ENCODE assay signal across 9 mouse cellular contexts in the genomic region with DNA sequence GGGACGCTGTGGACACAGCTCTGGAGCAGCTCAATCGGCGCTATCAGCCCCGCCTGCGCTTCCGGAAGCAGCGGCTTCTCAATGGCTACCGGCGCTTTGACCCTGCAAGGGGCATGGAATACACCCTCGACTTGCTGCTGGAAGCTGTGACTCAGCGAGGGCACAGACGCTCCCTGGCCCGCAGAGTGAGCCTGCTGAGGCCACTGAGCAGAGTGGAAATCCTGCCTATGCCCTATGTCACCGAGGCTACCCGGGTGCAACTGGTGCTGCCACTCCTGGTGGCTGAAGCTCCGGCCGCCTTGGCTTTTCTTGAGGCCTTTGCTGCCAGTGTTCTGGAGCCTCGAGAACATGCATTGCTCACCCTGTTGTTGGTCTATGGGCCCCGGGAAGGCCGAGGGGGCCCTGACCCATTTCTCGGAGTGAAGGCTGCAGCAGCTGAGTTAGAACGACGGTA. TPM values are rescaled to one million over a fixed set of nuclear protein-coding genes. Genes with fewer than 3 reads are reported as not detected.
DNase-seq lines count a peak whose midpoint lies in the region; ATAC-seq lines count a peak whose summit lies in the region.
"Had no signal": no experiment of that assay in that cellular context is flagged by ENCODE, and none has a peak within 500 bp of the region (broad histone marks: within the 10 kb centered on the region; RNA-seq: fewer than 3 reads in every experiment).

No protein-coding gene starts in this region.

- peak overlapping the region; percentile 27; the same call in 1 of the 2 replicates for H3K4me2 ChIP-seq in limb, embryonic 11.5 days (ENCODE audit: low read depth, severe bottlenecking)
- 0 out of 2 replicates have a peak overlapping the region, but pooled peaks have one; percentile 10 for H3K4me2 ChIP-seq in stomach, embryonic 14.5 days (replicated peaks; ENCODE audit: low read depth, low read length)

- peak; percentile 54 for DNase-seq in gastrocnemius, postnatal 10 days
- DNase-seq in gastrocnemius, adult 18-20 months (ENCODE audit: low spot score): no peak
- peak; percentile 26 for DNase-seq in Muller cell, postnatal 12 days (ENCODE audit: inconsistent ontology term)
- no peak for DNase-seq in limb, embryonic 11.5 days (ENCODE audit: low spot score)
- no peak for DNase-seq in urinary bladder, adult 2 months (ENCODE audit: low spot score)
- DNase-seq in cerebellum, adult 9-10 months: no peak

- no peak overlapping the region; the same call in 1 of the 2 replicates for H3K27ac ChIP-seq in limb, embryonic 11.5 days (replicated peaks; ENCODE audit: low read depth, low read length)
- no peak overlapping the region for H3K27ac ChIP-seq in stomach, embryonic 14.5 days (ENCODE audit: low read length)

- H3K9me3 ChIP-seq in limb, embryonic 11.5 days (ENCODE audit: control insufficient read depth, low read length): no peaks in the 10 kb centered on the region
- H3K9me3 ChIP-seq in stomach, embryonic 14.5 days (ENCODE audit: control insufficient read depth, low read depth, low read length): no peaks in the 10 kb centered on the region

- peaks cover 6% of the 10 kb centered on the region; the same call in 1 of the 2 replicates for H3K36me3 ChIP-seq in limb, embryonic 11.5 days (ENCODE audit: control insufficient read depth, insufficient read depth, low read length)
- peaks cover 63% of the 10 kb centered on the region for H3K36me3 ChIP-seq in stomach, embryonic 14.5 days (ENCODE audit: control insufficient read depth, insufficient read depth, low read length)

- no peaks in the 10 kb centered on the region for H3K27me3 ChIP-seq in limb, embryonic 11.5 days (ENCODE audit: control insufficient read depth, insufficient read depth, low read length)
- no peaks in the 10 kb centered on the region for H3K27me3 ChIP-seq in stomach, embryonic 14.5 days (ENCODE audit: control insufficient read depth, insufficient read depth, low read length)
- H3K27me3 ChIP-seq: CH12.LX had no signal

- ATAC-seq in granulocyte monocyte progenitor cell, adult 5-6 weeks (replicated peaks; ENCODE audit: poor library complexity, severe bottlenecking): peak; percentile 23
- ATAC-seq in limb, embryonic 11.5 days (ENCODE audit: insufficient number of reproducible peaks, low FRiP score, low TSS enrichment, low read depth): no peak
- no peak for ATAC-seq in stomach, embryonic 14.5 days (ENCODE audit: insufficient number of reproducible peaks, insufficient read depth, low FRiP score, low read depth)

- H3K9ac ChIP-seq in limb, embryonic 11.5 days (ENCODE audit: low read length): peak overlapping the region; percentile 5; the same call in 1 of the 2 replicates
- no peak overlapping the region; the same call in 1 of the 2 replicates for H3K9ac ChIP-seq in stomach, embryonic 14.5 days (replicated peaks; ENCODE audit: low read depth, low read length)

- WGBS in limb, embryonic 11.5 days: 21% methylated on average over 23 of the region's 23 CpGs
- 34% methylated on average over 23 of the region's 23 CpGs for WGBS in stomach, embryonic 14.5 days

- no peak overlapping the region for H3K4me3 ChIP-seq in limb, embryonic 11.5 days (ENCODE audit: low read depth, low read length)
- no peak overlapping the region for H3K4me3 ChIP-seq in stomach, embryonic 14.5 days (ENCODE audit: low read depth, low read length)

- peaks cover 14% of the 10 kb centered on the region for H3K4me1 ChIP-seq in limb, embryonic 11.5 days (ENCODE audit: control insufficient read depth, insufficient read depth, low read length)
- peaks cover 10% of the 10 kb centered on the region; the same call in 1 of the 2 replicates for H3K4me1 ChIP-seq in stomach, embryonic 14.5 days (ENCODE audit: control insufficient read depth, insufficient read depth, low read length)

RNA-seq across cellular contexts. Expression of gene Chpf2, which starts 4.8 kb away (rescaled TPM):
- total RNA-seq in gastrocnemius, postnatal 10 days (2021): 10 to 100 TPM; 19.6 to 29.4 TPM
- 10 to 100 TPM in 1 of 2 experiments, 1 to 10 TPM in 1; 8.9 to 10.3 TPM for total RNA-seq in gastrocnemius, adult 18-20 months (2021)
- 17.8 and 17.9 TPM in 2 replicates for total RNA-seq in granulocyte monocyte progenitor cell, adult 5-6 weeks (2014; fragmentation: Nextera tagmentation)
- 10.4 and 29.2 TPM in 2 replicates for total RNA-seq in granulocyte monocyte progenitor cell, adult 5-6 weeks (2017)
- polyA plus RNA-seq in limb, embryonic 11.5 days (2014; fragmentation: Nextera tagmentation; extraction: Ambion mirVana): 8.1 and 9.0 TPM in 2 replicates
- polyA plus RNA-seq in stomach, embryonic 14.5 days (2014; fragmentation: Nextera tagmentation; extraction: Ambion mirVana): 11.3 and 13.4 TPM in 2 replicates
- polyA plus RNA-seq in urinary bladder, adult 2 months (2012; rRNA removed): 30.2 and 34.5 TPM in 2 replicates

RNA-seq across cellular contexts. Expression of gene Abcf2, which starts 14.0 kb away (rescaled TPM):
- 10 to 100 TPM; 66.4 to 74.0 TPM for total RNA-seq in gastrocnemius, postnatal 10 days (2021)
- 100 to 1,000 TPM; 108 to 112 TPM for total RNA-seq in gastrocnemius, adult 18-20 months (2021)
- 51.6 and 74.3 TPM in 2 replicates for total RNA-seq in granulocyte monocyte progenitor cell, adult 5-6 weeks (2014; fragmentation: Nextera tagmentation)
- total RNA-seq in granulocyte monocyte progenitor cell, adult 5-6 weeks (2017): 98.3 and 98.8 TPM in 2 replicates
- polyA plus RNA-seq in limb, embryonic 11.5 days (2014; fragmentation: Nextera tagmentation; extraction: Ambion mirVana): 149 and 155 TPM in 2 replicates
- 79.5 and 89.2 TPM in 2 replicates for polyA plus RNA-seq in stomach, embryonic 14.5 days (2014; fragmentation: Nextera tagmentation; extraction: Ambion mirVana)
- 44.5 and 50.0 TPM in 2 replicates for polyA plus RNA-seq in urinary bladder, adult 2 months (2012; rRNA removed)

RNA-seq across cellular contexts. Expression of gene Smarcd3, which starts 32.9 kb away (rescaled TPM):
- 100 to 1,000 TPM; 122 to 132 TPM for total RNA-seq in gastrocnemius, postnatal 10 days (2021)
- 100 to 1,000 TPM; 199 to 207 TPM for total RNA-seq in gastrocnemius, adult 18-20 months (2021)
- total RNA-seq in granulocyte monocyte progenitor cell, adult 5-6 weeks (2014; fragmentation: Nextera tagmentation): not detected in 2 replicates
- total RNA-seq in granulocyte monocyte progenitor cell, adult 5-6 weeks (2017): 0.05 and 0.34 TPM in 2 replicates
- polyA plus RNA-seq in limb, embryonic 11.5 days (2014; fragmentation: Nextera tagmentation; extraction: Ambion mirVana): 44.2 and 44.7 TPM in 2 replicates
- 35.6 and 36.2 TPM in 2 replicates for polyA plus RNA-seq in stomach, embryonic 14.5 days (2014; fragmentation: Nextera tagmentation; extraction: Ambion mirVana)
- 80.3 and 83.2 TPM in 2 replicates for polyA plus RNA-seq in urinary bladder, adult 2 months (2012; rRNA removed)

RNA-seq across cellular contexts. Expression of gene 4931409K22Rik, which starts 34.7 kb away (rescaled TPM):
- not detected for total RNA-seq in gastrocnemius, postnatal 10 days (2021)
- total RNA-seq in gastrocnemius, adult 18-20 months (2021): not detected
- total RNA-seq in granulocyte monocyte progenitor cell, adult 5-6 weeks (2014; fragmentation: Nextera tagmentation): not detected in 2 replicates
- total RNA-seq in granulocyte monocyte progenitor cell, adult 5-6 weeks (2017): not detected in 2 replicates
- polyA plus RNA-seq in limb, embryonic 11.5 days (2014; fragmentation: Nextera tagmentation; extraction: Ambion mirVana): not detected in 2 replicates
- polyA plus RNA-seq in stomach, embryonic 14.5 days (2014; fragmentation: Nextera tagmentation; extraction: Ambion mirVana): 0.10 TPM in 2 replicates
- polyA plus RNA-seq in urinary bladder, adult 2 months (2012; rRNA removed): not detected in 2 replicates
- total RNA-seq: CH12.LX had no signal

RNA-seq across cellular contexts. Expression of gene Asb10, which starts 50.5 kb away (rescaled TPM):
- total RNA-seq in gastrocnemius, postnatal 10 days (2021): 10 to 100 TPM; 31.3 to 37.4 TPM
- total RNA-seq in gastrocnemius, adult 18-20 months (2021): 100 to 1,000 TPM; 101 to 107 TPM
- total RNA-seq in granulocyte monocyte progenitor cell, adult 5-6 weeks (2014; fragmentation: Nextera tagmentation): not detected in 2 replicates
- not detected in 2 replicates for total RNA-seq in granulocyte monocyte progenitor cell, adult 5-6 weeks (2017)
- polyA plus RNA-seq in limb, embryonic 11.5 days (2014; fragmentation: Nextera tagmentation; extraction: Ambion mirVana): 0.40 and 0.81 TPM in 2 replicates
- 0.22 and 0.34 TPM in 2 replicates for polyA plus RNA-seq in stomach, embryonic 14.5 days (2014; fragmentation: Nextera tagmentation; extraction: Ambion mirVana)
- polyA plus RNA-seq in urinary bladder, adult 2 months (2012; rRNA removed): 0.45 and 0.72 TPM in 2 replicates
- total RNA-seq: CH12.LX had no signal

Comparison
In these comparisons a context has a peak if more than half of its experiments do, and no peak if none do; other contexts are left out.
1. DNase-seq: peak in gastrocnemius, postnatal 10 days (single experiment) and Muller cell, postnatal 12 days (single experiment); none in gastrocnemius, adult 18-20 months (single experiment), limb, embryonic 11.5 days (single experiment), urinary bladder, adult 2 months (single experiment) and cerebellum, adult 9-10 months (single experiment).
2. RNA of gene Smarcd3, which starts 32.9 kb away (total RNA-seq): 199 to 207 TPM in gastrocnemius, adult 18-20 months and 122 to 132 TPM in gastrocnemius, postnatal 10 days; 0.05 to 0.34 TPM in granulocyte monocyte progenitor cell, adult 5-6 weeks; every median in the first group is over 10 times any median in the second.